Mouse (Mus musculus) stomach, embryonic 16.5 days (tissue): Measurements from ENCODE around the gene Thsd4. TPM values are rescaled to one million over a fixed set of nuclear protein-coding genes. Genes with fewer than 3 reads are reported as not detected.
"Not testable (repeated sequence)": the region's sequence is repeated elsewhere in the genome, so short reads cannot be mapped to it uniquely, and the experiment has no call there.

Source experiments
- ATAC-seq: fragments of 200-750 bp; cut with Nextera tagmentation; 2 replicates; pipeline ENCODE4 v1.8.0; 2017; ENCODE audit warnings: moderate number of reproducible peaks, moderate TSS enrichment; ENCODE audit not compliant: insufficient read depth, low FRiP score
- H3K27ac ChIP-seq: fragments of 300-500 bp; sonication (generic); 2 replicates; pipeline ENCODE4 v1.5.1; 2014; ENCODE audit warnings: low read length
- H3K27me3 ChIP-seq: fragments of 300-500 bp; sonication (generic); 2 replicates; pipeline ENCODE4 v1.6.1; 2014; ENCODE audit warnings: low read length, control low read depth, mixed read lengths; ENCODE audit not compliant: control insufficient read depth, insufficient read depth
- H3K36me3 ChIP-seq: fragments of 300-500 bp; sonication (generic); 2 replicates; pipeline ENCODE4 v1.6.1; 2014; ENCODE audit warnings: low read length; ENCODE audit not compliant: control insufficient read depth, insufficient read depth
- H3K4me1 ChIP-seq: fragments of 300-500 bp; sonication (generic); 2 replicates; pipeline ENCODE4 v1.6.1; 2014; ENCODE audit warnings: low read length, control low read depth, mixed read lengths; ENCODE audit not compliant: control insufficient read depth, insufficient read depth
- H3K4me2 ChIP-seq: fragments of 300-500 bp; sonication (generic); 2 replicates; pipeline ENCODE4 v1.6.1; 2014; ENCODE audit warnings: low read depth, low read length, mixed read lengths
- H3K4me3 ChIP-seq: fragments of 300-500 bp; sonication (generic); replicated peaks from 2 replicates; pipeline ENCODE4 v1.5.1; 2014; ENCODE audit warnings: mild to moderate bottlenecking, low read length
- H3K9ac ChIP-seq: fragments of 300-500 bp; sonication (generic); 2 replicates; pipeline ENCODE4 v1.6.1; 2014; ENCODE audit warnings: low read length
- H3K9me3 ChIP-seq: fragments of 300-500 bp; sonication (generic); replicated peaks from 2 replicates; pipeline ENCODE4 v1.6.1; 2016; ENCODE audit warnings: low read length, control low read depth; ENCODE audit not compliant: control insufficient read depth
- WGBS: fragments of 180-500 bp; shearing (Covaris S2); extraction: QIAGEN DNeasy Blood & Tissue Kit; methylation state at CpG from one replicate; pipeline ENCODE4 v1.1.7; 2014; 5-methylcytosine and 5-hydroxymethylcytosine counted together
- polyA plus RNA-seq: library from polyadenylated mRNA; unstranded; fragments of >200 nt; fragmentation: Nextera tagmentation; extraction: Ambion mirVana; gene quantifications from 2 replicates; pipeline ENCODE4 v1.2.1, GENCODE M21; 2015

Thsd4 gene
- polyA plus RNA-seq, 1 experiment from 2014 or later: 18.7 TPM

DNA sequence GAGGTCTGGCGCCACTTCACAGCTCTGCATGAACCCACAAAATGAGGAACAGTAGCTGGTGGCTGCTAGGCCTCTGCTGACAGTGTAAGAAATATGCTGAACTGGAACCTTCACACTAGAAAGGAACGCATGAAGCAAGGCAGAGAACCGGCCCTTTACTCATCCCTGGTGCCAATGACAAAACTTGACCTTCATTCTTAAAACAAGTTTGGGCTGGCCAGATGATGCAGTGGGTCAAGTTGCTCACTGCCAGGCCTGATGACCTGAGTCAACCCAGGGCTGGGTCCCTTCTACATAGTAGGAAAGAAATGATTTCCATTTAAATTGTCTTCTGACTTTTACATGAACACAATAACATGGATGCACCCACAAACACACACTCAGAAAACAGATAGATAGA is 340.9 kb downstream of the Thsd4 start:
- WGBS: 82% methylated on average over 3 of the region's 3 CpGs
- Histone ChIP-seq H3K9me3 (no peaks in the 10 kb centered on the region), H3K27ac (peak overlapping the region; percentile 82), H3K27me3 (no peaks in the 10 kb centered on the region), H3K4me3 (no peak overlapping the region), H3K9ac (no peak overlapping the region), H3K4me2 (no peak overlapping the region), H3K4me1 (peaks cover 13% of the 10 kb centered on the region), H3K36me3 (no peaks in the 10 kb centered on the region)
- no peak for ATAC-seq

DNA sequence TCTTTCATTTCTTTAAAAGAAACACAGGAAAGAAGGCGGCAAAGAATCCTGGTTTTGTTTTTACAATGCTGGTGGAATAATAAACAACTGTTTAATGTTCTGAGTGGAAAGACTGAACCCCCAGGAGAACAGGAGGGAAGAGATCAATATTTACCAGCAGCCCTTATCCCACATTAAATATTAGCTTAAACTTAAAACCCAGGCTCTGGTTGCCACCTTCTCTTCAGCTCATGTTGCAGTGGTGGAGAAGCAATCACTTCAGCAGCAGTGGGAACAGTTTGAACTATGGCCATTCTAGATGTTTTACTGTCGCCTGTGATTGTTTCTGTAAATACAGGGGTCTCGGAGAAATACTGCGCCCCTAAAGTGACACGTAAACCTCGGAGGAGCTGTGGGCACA is 341.7 kb downstream of the Thsd4 start:
- Histone ChIP-seq H3K4me3 (no peak overlapping the region), H3K9ac (no peak overlapping the region), H3K27ac (peak overlapping the region; percentile 82), H3K9me3 (no peaks in the 10 kb centered on the region), H3K4me1 (peaks cover 13% of the 10 kb centered on the region), H3K27me3 (no peaks in the 10 kb centered on the region), H3K36me3 (no peaks in the 10 kb centered on the region), H3K4me2 (no peak overlapping the region)
- ATAC-seq: peak; percentile 71; the same call in 1 of the 2 replicates
- WGBS: 29% methylated on average over 6 of the region's 6 CpGs

DNA sequence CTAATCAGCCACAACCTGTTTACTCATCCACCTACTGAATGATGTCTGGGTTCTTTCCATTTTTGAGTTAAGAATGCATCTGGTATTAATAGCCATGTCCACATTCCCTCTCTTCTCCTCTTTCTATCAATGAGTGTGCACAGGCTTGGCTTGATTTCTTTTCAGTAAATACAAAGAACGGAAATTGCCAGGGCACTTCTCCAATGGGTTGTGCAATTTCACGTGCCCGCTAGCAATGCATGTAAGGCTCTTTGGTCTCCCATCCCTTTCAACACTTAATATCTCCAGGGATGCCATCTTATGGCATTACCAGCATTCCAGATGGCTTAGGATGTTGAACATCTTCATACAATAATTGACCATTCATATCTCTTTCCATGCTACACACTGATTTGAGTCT is 345.5 kb downstream of the Thsd4 start:
- Histone ChIP-seq H3K27ac (no peak overlapping the region), H3K36me3 (no peaks in the 10 kb centered on the region), H3K9me3 (no peaks in the 10 kb centered on the region), H3K4me1 (peaks cover 13% of the 10 kb centered on the region), H3K27me3 (no peaks in the 10 kb centered on the region), H3K9ac (no peak overlapping the region), H3K4me3 (no peak overlapping the region), H3K4me2 (no peak overlapping the region)
- no peak for ATAC-seq
- 86% methylated on average over 3 of the region's 3 CpGs for WGBS

DNA sequence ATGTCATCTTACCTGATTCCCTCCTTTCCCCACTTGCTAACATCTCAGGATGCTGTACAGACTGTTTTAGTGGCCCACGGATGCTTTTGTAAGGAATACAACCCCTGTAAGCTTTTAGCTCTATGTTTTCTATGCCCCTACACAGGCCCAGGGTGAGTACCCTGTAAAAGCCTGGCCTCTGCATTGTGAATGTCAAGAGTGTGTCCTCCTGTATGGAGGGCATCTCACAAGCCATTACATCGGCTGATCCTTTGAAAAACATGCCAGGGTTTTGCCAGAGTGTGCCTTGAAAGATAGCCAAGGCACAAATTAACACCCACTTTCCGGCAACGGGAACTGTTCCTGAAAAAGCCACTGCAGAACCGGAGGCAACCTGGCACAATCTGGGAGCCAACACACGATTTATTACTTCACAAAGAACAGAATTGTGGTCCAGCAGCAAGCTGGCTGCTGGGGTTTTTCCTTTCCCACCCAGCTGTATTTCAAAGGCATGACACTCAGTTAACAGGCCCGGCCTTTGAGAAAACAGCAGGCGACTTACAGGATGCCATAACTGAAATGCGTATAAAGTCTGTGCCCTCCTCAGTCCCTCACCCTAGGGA is 349.3 kb downstream of the Thsd4 start:
- H3K9me3 ChIP-seq, H3K36me3 ChIP-seq, ATAC-seq, H3K4me3 ChIP-seq, H3K27ac ChIP-seq, H3K9ac ChIP-seq, H3K4me1 ChIP-seq, H3K4me2 ChIP-seq, H3K27me3 ChIP-seq: not testable (repeated sequence)
- WGBS: 59% methylated on average over 8 of the region's 9 CpGs

DNA sequence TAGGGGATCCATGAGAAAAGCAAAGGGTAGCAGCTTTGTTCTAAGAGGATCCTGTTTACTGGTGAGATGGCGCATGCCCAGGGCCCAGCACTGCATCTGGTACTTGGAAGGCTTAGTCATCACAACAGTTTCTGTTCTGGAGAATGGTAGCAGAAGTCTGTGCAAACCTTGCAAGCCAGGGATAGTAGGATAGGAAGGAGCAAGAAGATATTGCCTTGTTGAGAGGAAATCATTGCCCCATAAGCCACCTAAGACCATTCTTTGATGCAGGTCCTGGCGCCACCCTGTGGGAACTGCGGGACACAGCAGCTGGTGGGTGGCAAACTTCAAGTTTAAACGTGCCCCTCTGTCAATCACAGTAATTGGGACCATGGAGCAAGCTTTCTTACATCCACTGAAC is 354.9 kb downstream of the Thsd4 start:
- no peak for ATAC-seq

DNA sequence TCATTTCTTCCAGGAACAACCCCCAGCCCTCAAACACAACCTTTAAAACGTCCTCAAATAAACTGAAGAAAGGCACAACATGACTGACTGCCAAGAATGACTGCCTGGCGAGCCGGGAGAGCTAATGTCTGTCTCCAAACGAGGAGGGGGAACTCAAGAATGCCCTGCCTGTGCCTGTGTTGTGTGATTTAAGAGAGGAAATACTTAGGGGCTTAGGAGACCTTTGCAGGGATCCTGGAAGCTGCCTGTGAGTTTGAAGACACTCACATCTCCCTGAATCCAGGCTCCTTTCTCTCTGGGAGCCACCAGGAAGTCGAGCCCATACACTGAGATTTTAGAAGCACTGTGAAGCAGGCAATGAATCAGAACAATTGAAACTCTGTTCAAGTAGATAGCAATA is 361.0 kb downstream of the Thsd4 start:
- H3K27ac ChIP-seq: no peak overlapping the region
- H3K9me3 ChIP-seq: no peaks in the 10 kb centered on the region
- WGBS: 18% methylated on average over 5 of the region's 5 CpGs
- no peak overlapping the region for H3K9ac ChIP-seq
- H3K36me3 ChIP-seq: no peaks in the 10 kb centered on the region
- no peak overlapping the region for H3K4me2 ChIP-seq
- H3K27me3 ChIP-seq: no peaks in the 10 kb centered on the region
- H3K4me3 ChIP-seq: no peak overlapping the region
- H3K4me1 ChIP-seq: no peaks in the 10 kb centered on the region
- no peak for ATAC-seq

More for the DNA sequence above, 354.9 kb downstream of the Thsd4 start:
- Histone ChIP-seq H3K9me3 (no peaks in the 10 kb centered on the region), H3K9ac (no peak overlapping the region), H3K4me3 (no peak overlapping the region), H3K27me3 (no peaks in the 10 kb centered on the region), H3K4me2 (no peak overlapping the region), H3K27ac (no peak overlapping the region), H3K36me3 (no peaks in the 10 kb centered on the region), H3K4me1 (no peaks in the 10 kb centered on the region)
- 78% methylated on average over 4 of the region's 4 CpGs for WGBS

DNA sequence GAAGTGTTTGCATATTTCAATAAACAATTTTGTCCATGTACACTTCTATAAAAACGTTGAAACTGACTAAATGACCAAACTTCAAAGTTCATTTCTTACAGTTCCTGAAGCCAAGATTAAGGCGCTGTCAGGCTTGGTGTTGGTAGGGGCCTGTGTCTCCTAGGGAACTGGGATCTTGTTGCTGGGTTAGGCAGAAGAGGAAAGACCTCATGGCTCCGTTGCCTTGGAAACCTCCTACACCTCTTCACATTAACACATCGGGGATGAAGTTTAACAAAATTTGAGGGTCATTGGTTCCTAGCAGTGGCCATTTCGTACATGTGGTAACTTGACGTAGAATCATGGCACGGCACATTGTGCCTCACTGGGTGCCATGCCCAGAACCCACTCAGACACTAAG is 361.7 kb downstream of the Thsd4 start:
- no peaks in the 10 kb centered on the region for H3K36me3 ChIP-seq

DNA sequence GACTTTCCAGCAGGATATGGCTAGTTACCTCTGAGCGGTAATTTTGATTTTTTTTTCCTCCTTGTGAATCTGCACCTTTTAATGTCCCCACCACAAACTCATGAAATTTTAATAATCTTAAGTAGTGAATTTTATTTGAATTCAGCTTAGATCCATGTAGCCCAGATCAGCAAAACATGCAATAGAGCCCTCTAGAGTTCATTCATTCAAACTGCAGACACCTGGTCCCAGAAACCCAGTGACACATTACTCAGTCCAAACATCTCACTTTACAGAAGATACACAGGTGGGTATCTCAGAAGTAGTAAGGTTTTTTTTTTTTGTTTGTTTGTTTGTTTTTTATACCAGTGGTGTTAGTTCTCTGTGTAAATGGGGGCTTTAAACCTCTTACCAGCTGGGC is 368.9 kb downstream of the Thsd4 start:
- H3K9me3 ChIP-seq: no peaks in the 10 kb centered on the region
- H3K9ac ChIP-seq: no peak overlapping the region
- H3K36me3 ChIP-seq: no peaks in the 10 kb centered on the region
- no peak overlapping the region for H3K27ac ChIP-seq
- H3K4me1 ChIP-seq: 0 out of 2 replicates have a peak, but pooled peaks cover 8% of the 10 kb centered on the region
- no peak overlapping the region for H3K4me3 ChIP-seq
- no peak for ATAC-seq
- no peak overlapping the region for H3K4me2 ChIP-seq
- WGBS: 100% methylated on average over 1 of the region's 1 CpGs
- no peaks in the 10 kb centered on the region for H3K27me3 ChIP-seq

More for the DNA sequence above, 361.7 kb downstream of the Thsd4 start:
- Histone ChIP-seq H3K4me1 (no peaks in the 10 kb centered on the region), H3K9me3 (no peaks in the 10 kb centered on the region), H3K27me3 (no peaks in the 10 kb centered on the region), H3K9ac (no peak overlapping the region), H3K4me3 (no peak overlapping the region), H3K27ac (no peak overlapping the region), H3K4me2 (no peak overlapping the region)
- no peak for ATAC-seq
- WGBS: 74% methylated on average over 7 of the region's 7 CpGs

DNA sequence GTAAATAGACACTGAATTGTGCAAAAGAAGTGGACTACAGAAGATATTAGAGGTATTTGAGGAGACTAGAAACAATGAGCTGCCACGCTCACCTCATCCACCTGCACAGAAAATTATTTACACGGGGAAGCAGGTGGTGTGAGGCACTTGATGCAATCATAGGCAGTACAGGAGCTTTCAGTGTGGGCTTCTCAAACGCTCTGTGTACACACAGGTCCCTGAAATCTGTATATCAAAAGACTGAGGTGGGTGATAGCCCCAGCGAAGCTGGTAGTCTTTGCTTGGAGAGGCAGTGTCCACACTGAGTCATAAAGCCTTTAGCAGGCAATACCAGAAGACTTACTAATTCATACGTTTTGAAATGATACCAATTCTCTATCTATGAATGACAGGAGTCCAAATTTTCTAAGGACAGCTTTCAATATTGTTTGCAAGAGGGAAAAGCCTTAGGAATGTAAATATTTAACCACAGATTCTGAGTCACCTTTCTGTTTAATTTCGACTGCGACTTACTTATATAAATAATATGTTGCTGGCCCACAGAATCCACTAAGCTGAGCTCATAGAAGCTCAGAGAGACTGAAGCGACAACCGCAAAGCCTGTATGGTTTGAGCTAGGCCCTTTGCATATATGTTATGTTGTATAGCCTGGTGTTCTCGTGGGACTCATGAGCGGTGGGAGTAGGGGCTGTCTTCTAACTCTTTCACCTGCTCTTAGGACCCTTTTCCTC is 369.8 kb downstream of the Thsd4 start:
- WGBS: 45% methylated on average over 11 of the region's 11 CpGs
- H3K4me1 ChIP-seq: 0 out of 2 replicates have a peak, but pooled peaks cover 8% of the 10 kb centered on the region
- peak; percentile 72; the same call in 1 of the 2 replicates for ATAC-seq
- no peak overlapping the region for H3K4me3 ChIP-seq
- no peak overlapping the region for H3K9ac ChIP-seq
- H3K27me3 ChIP-seq: no peaks in the 10 kb centered on the region
- H3K36me3 ChIP-seq: no peaks in the 10 kb centered on the region
- peak overlapping the region; percentile 21 for H3K27ac ChIP-seq
- no peak overlapping the region for H3K4me2 ChIP-seq
- no peaks in the 10 kb centered on the region for H3K9me3 ChIP-seq
